Mouse (Mus musculus) ovary, postnatal 36 days (tissue): ENCODE measurements at regions not wholly inside any gene's neighbourhood (a gene's known extent, or its start where the extent isn't known, plus 50 kb on each side); places are given as distances from the start of the nearest gene placed in this dataset.

ENCODE experiments used
- DNase-seq: peaks from one replicate; pipeline ENCODE4 v3.0.0; 2022; ENCODE audit warnings: low spot score, mixed read lengths

DNA sequence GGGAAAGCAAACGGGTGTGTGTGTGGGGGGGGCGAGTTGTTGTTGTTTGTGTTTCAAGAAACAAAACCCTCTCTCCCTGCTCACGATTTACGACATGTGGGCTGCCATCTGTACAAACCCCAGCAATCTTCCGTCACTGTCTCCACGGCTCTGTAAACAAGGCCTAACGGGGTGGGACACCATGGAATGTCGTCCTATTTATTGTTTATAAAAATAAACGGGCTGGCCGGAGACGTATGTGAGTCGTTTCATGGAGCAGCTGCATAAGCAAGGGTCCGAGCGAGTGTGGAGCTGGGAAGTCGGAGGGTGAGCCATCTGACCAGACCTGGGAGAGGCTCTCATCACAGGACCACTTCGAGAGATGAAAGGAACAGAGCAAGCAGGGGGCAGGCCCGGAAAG, 141.4 kb upstream of the Sall1 start:
- DNase-seq: no peak

GRCm38 (mm10) chr8:89175631-89176030, 131.7 kb upstream of the Sall1 start:
- DNase-seq: no peak

DNA sequence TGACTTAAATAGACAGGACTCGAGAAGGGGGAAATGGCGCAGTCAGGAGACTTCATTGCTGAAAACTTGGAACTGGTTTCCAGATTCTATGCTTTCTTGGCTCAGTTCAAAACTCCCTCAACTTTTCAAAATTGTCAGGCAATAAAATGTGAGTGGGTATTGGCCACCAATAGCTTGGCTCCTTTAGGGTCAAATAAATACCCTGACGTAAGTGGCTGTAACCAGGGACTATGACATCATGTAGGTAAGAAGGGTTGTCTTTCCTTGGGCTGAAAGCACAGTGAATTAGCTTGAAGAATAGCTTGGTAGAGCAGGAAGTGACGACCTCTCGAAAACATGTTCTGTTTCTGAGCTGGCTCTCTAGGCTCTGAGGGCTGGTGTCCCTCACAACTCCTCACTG, 127.6 kb upstream of the Sall1 start:
- DNase-seq: no peak

DNA sequence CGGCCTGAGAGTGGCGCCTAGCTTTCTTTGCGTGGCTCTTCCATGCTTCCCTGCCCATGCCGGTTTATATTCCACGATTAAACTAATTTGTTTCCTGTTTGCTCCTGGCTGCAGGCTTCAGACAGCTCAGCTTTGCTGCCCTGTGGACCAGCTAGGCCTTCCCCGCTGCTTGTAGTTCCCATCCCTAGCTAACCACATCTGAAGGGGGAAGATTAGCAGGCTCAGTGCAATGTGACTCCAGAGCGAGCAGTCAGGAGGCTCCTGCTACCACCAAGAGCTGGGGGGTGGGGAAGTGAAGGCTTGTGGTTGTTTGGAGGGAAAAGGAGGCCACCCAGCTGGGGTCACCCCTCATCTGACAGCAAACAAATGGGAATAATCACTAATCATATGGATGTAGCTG, 125.5 kb upstream of the Sall1 start:
- no peak for DNase-seq

GRCm38 (mm10) chr8:89167026-89167425, 123.1 kb upstream of the Sall1 start:
- no peak for DNase-seq

GRCm38 (mm10) chr8:89156909-89157308, 112.9 kb upstream of the Sall1 start:
- DNase-seq: no peak

- no peak for DNase-seq
These were observed 109.6 kb upstream of the Sall1 start for GRCm38 (mm10) chr8:89153605-89154004.

DNA sequence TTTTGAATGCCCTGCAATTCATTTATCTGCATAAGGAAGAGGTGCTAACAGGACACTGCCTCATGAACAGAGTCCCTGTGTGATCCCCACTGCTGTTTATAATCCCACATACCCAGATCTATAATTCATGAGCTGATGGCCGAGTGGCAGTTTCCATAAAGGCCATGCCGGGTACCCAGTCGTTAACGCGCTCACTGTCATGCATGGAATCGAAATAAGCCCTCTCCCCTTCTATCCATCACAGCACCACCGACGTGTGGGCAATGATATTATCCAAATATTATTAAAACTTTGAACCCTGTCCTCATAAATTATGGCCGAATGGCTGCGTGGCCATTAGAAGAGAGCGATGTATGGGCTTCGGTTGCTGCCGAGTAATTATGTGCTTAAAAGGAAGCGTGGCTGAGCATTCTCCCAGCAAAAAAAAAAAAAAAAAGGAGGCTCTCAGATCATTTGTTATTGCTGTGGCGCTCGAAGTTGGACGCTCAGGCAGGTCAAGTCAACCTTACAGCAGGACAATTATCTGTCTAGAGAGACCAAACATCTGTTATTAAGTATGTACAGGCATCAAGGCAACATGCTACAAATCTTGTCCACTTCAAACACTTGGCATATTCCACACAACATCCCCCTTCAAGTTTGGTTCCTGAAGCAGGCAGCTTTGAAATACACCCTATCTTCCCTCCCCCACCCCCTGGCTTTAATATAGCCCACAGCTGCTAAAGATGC, 109.1 kb upstream of the Sall1 start:
- peak; percentile 20 for DNase-seq

- DNase-seq: peak; percentile 17
These were observed 108.4 kb upstream of the Sall1 start for GRCm38 (mm10) chr8:89152331-89152730.

DNA sequence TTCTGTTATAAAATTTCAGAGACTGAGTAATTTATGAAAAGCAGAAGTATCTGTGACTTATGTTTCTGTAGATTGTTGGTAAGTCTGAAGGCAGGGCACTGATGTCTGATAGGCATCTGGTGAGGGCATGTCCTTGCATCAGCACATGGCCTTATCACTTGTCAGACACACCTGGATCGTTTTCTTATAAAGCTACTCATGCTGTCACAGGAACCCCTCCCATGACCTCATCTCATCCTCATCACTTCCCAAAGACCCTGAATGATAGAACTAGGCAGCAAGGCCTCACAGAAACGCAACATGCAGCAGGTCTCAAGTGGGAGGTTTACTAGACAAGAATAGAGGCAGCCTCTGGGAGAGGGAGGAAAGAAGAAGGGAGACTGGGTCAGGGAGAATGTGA, 107.0 kb upstream of the Sall1 start:
- no peak for DNase-seq

- DNase-seq: no peak
These were observed 97.7 kb upstream of the Sall1 start for GRCm38 (mm10) chr8:89141529-89142235.

- DNase-seq: no peak
These were observed 95.9 kb upstream of the Sall1 start for GRCm38 (mm10) chr8:89139876-89140275.

- no peak for DNase-seq
These were observed 94.6 kb upstream of the Sall1 start for GRCm38 (mm10) chr8:89138416-89139125.

DNA sequence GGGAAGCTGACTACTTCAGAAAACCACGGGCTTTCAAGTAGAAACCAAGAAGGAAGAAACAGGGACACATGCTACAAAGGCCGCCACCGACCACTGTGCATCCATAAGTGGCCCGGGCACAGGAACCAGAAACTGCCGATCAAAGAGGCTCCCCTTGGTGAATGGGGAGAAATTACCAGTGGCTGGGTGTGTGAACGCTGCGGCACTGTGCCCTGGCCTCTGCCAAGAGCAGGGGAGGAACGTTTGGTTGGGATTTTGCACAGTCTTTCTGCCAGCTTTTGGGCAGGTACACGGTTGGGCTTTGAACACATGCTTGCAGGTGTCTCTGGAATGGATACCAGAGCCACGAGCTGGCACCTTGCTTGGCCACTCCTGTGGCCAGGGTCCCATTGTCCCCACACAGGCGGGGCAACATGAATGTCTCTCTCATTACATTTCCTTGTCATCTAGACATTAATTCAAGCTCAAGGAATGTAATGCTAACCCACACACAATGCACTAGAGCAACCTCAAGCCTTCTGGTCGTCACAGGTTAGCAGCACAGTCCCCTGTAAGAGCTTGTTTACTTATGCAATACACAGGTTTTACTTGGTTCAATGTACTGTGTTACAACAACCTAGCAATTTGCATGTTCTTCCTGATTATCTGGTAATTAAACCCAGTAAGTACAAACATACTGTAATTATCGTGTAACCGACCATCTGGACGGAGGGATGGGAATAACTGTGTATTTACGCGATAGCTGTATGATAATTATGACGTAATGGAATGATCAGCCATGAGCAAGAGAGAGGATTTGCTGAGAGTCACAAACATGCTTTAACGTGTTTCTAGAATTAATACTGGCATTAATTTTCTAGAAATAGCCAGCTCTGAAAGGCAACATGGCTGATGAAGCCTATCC, 90.9 kb upstream of the Sall1 start:
- DNase-seq: no peak

DNA sequence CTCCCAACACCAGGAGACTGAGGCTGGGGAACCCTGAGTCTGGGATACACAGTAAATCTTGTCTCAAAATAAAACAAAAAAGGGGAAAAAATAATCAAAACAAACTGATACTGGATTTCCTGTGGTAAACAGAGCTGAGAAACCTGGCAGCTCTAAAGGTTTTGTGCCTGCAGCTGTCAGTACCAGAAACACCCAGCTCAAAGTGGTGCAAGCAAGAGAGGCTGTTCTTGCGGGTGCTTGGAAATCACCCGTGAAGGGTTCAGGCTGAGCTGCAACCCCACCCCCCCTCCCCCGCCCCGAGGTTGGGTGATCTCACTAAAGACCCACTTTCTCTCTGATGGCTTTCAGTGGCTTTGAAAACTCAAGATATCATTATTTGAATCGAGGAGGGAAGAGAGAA, 90.1 kb upstream of the Sall1 start:
- DNase-seq: no peak

GRCm38 (mm10) chr8:89121051-89121450, 77.1 kb upstream of the Sall1 start:
- no peak for DNase-seq

- DNase-seq: no peak
These were observed 64.1 kb upstream of the Sall1 start for GRCm38 (mm10) chr8:89107895-89108660.

DNA sequence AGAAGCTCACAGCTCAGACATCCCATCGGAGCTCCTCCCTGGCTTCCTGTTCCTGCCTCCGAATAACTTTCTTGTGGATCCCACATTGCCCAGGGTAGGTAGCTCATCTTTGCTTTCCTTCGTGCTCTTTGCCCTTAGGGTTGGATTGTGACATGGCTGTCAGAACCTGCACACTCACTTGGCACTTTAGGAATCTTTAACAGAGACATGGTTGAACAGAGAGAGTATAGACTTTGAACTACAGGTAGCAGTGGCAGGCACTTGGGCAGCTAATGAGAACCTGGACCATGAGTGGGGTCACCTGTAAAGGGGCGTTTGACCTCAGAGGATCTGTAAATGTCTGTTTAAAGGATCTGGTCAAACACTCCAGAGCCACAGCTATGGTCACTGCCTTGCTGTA, 62.4 kb upstream of the Sall1 start:
- no peak for DNase-seq

- no peak for DNase-seq
These were observed 53.4 kb upstream of the Sall1 start for GRCm38 (mm10) chr8:89097396-89097795.
